Mouse (Mus musculus): Measurements from ENCODE around the gene Isyna1. TPM values are rescaled to one million over a fixed set of nuclear protein-coding genes. Genes with fewer than 3 reads are reported as not detected.

The Isyna1 gene
- polyA plus RNA-seq, 1 experiment from 2014 or later: 175 TPM

GRCm38 (mm10) chr8:70618888-70619334 lies 24.7 kb downstream of the Isyna1 start:
- peaks cover 8% of the 10 kb centered on the region; the same call in 1 of the 2 replicates for H3K27me3 ChIP-seq (replicated peaks)
- H3K9me3 ChIP-seq: no peaks in the 10 kb centered on the region
- H3K36me3 ChIP-seq (replicated peaks): no peaks in the 10 kb centered on the region
- no peak overlapping the region for H3K27ac ChIP-seq
- no peak for ATAC-seq (replicated peaks)
- no peak overlapping the region for H3K9ac ChIP-seq
- 23% methylated on average over 9 of the region's 9 CpGs for WGBS
- no peaks in the 10 kb centered on the region for H3K4me1 ChIP-seq
- H3K4me3 ChIP-seq: no peak overlapping the region
- H3K4me2 ChIP-seq: no peak overlapping the region

- no peaks in the 10 kb centered on the region for H3K9me3 ChIP-seq
- H3K4me2 ChIP-seq: no peak overlapping the region
- peaks cover 8% of the 10 kb centered on the region; the same call in 1 of the 2 replicates for H3K27me3 ChIP-seq (replicated peaks)
- no peaks in the 10 kb centered on the region for H3K4me1 ChIP-seq
- WGBS: 60% methylated on average over 3 of the region's 3 CpGs
- no peak for ATAC-seq (replicated peaks)
- H3K36me3 ChIP-seq (replicated peaks): no peaks in the 10 kb centered on the region
- H3K27ac ChIP-seq: no peak overlapping the region
- no peak overlapping the region for H3K9ac ChIP-seq
- no peak overlapping the region for H3K4me3 ChIP-seq
These were observed 28.0 kb downstream of the Isyna1 start for GRCm38 (mm10) chr8:70622220-70622619.

GRCm38 (mm10) chr8:70625104-70625503 lies 30.9 kb downstream of the Isyna1 start:
- WGBS: 28% methylated on average over 5 of the region's 5 CpGs
- peaks cover 10% of the 10 kb centered on the region for H3K4me1 ChIP-seq
- H3K4me3 ChIP-seq: no peak overlapping the region
- H3K9ac ChIP-seq: no peak overlapping the region
- peaks cover 8% of the 10 kb centered on the region; the same call in 1 of the 2 replicates for H3K27me3 ChIP-seq (replicated peaks)
- no peak for ATAC-seq (replicated peaks)
- H3K36me3 ChIP-seq (replicated peaks): no peaks in the 10 kb centered on the region
- H3K27ac ChIP-seq: no peak overlapping the region
- no peaks in the 10 kb centered on the region for H3K9me3 ChIP-seq
- no peak overlapping the region for H3K4me2 ChIP-seq

- Histone ChIP-seq H3K27me3 (replicated peaks) (peaks cover 2% of the 10 kb centered on the region; the same call in 1 of the 2 replicates), H3K9me3 (no peaks in the 10 kb centered on the region), H3K27ac (no peak overlapping the region), H3K4me2 (no peak overlapping the region), H3K36me3 (replicated peaks) (no peaks in the 10 kb centered on the region), H3K4me1 (peaks cover 19% of the 10 kb centered on the region), H3K4me3 (no peak overlapping the region), H3K9ac (no peak overlapping the region)
- WGBS: 86% methylated on average over 5 of the region's 5 CpGs
- no peak for ATAC-seq (replicated peaks)
These were observed 32.9 kb downstream of the Isyna1 start for GRCm38 (mm10) chr8:70627041-70627440.

GRCm38 (mm10) chr8:70628986-70629490 lies 34.9 kb downstream of the Isyna1 start:
- Histone ChIP-seq H3K9me3 (no peaks in the 10 kb centered on the region), H3K4me2 (peak overlapping the region; percentile 71), H3K27ac (peak overlapping the region; percentile 73), H3K9ac (peak overlapping the region; percentile 43), H3K4me1 (peaks cover 19% of the 10 kb centered on the region), H3K4me3 (peak overlapping the region; percentile 47), H3K36me3 (replicated peaks) (no peaks in the 10 kb centered on the region), H3K27me3 (replicated peaks) (no peaks in the 10 kb centered on the region; the same call in 1 of the 2 replicates)
- peak; percentile 9 for ATAC-seq (replicated peaks)
- 61% methylated on average over 7 of the region's 7 CpGs for WGBS

- WGBS: under 1% methylated on average over 60 of the region's 60 CpGs
- H3K36me3 ChIP-seq (replicated peaks): no peaks in the 10 kb centered on the region
- peaks cover 19% of the 10 kb centered on the region for H3K4me1 ChIP-seq
- peak overlapping the region; percentile 47 for H3K4me3 ChIP-seq
- H3K9me3 ChIP-seq: no peaks in the 10 kb centered on the region
- H3K27me3 ChIP-seq (replicated peaks): no peaks in the 10 kb centered on the region; the same call in 1 of the 2 replicates
- H3K4me2 ChIP-seq: peak overlapping the region; percentile 71
- ATAC-seq (replicated peaks): peak; percentile 94
- peak overlapping the region; percentile 43 for H3K9ac ChIP-seq
- peak overlapping the region; percentile 73 for H3K27ac ChIP-seq
These were observed 35.7 kb downstream of the Isyna1 start for GRCm38 (mm10) chr8:70629574-70630531.

- H3K4me1 ChIP-seq: peaks cover 19% of the 10 kb centered on the region
- no peaks in the 10 kb centered on the region for H3K9me3 ChIP-seq
- no peaks in the 10 kb centered on the region for H3K36me3 ChIP-seq (replicated peaks)
- 0 out of 2 replicates have a peak overlapping the region, but pooled peaks have one; percentile 73 for H3K27ac ChIP-seq
- no peaks in the 10 kb centered on the region; the same call in 1 of the 2 replicates for H3K27me3 ChIP-seq (replicated peaks)
- peak overlapping the region; percentile 47; the same call in 1 of the 2 replicates for H3K4me3 ChIP-seq
- no peak overlapping the region for H3K9ac ChIP-seq
- 12% methylated on average over 22 of the region's 22 CpGs for WGBS
- ATAC-seq (replicated peaks): peak; percentile 20; the same call in 1 of the 2 replicates
- peak overlapping the region; percentile 71; the same call in 1 of the 2 replicates for H3K4me2 ChIP-seq
These were observed 36.6 kb downstream of the Isyna1 start for GRCm38 (mm10) chr8:70630532-70631381.

- Histone ChIP-seq H3K9ac (no peak overlapping the region), H3K9me3 (no peaks in the 10 kb centered on the region), H3K4me1 (peaks cover 19% of the 10 kb centered on the region), H3K27ac (no peak overlapping the region), H3K4me2 (no peak overlapping the region), H3K36me3 (replicated peaks) (no peaks in the 10 kb centered on the region), H3K4me3 (no peak overlapping the region), H3K27me3 (replicated peaks) (no peaks in the 10 kb centered on the region; the same call in 1 of the 2 replicates)
- WGBS: 13% methylated on average over 24 of the region's 24 CpGs
- no peak for ATAC-seq (replicated peaks)
These were observed 37.3 kb downstream of the Isyna1 start for GRCm38 (mm10) chr8:70631436-70631835.

- Histone ChIP-seq H3K4me3 (no peak within 1 kb of the TSS), H3K4me2 (no peak within 1 kb of the TSS), H3K9me3 (no peaks in the 10 kb centered on the region), H3K9ac (no peak within 1 kb of the TSS), H3K27ac (no peak within 1 kb of the TSS), H3K36me3 (replicated peaks) (no peaks in the 10 kb centered on the region), H3K4me1 (peaks cover 24% of the 10 kb centered on the region), H3K27me3 (replicated peaks) (no peaks in the 10 kb centered on the region; the same call in 1 of the 2 replicates)
- ATAC-seq (replicated peaks): no peak
- WGBS: 86% methylated on average over 6 of the region's 6 CpGs
These were observed 38.2 kb downstream of the Isyna1 start, which contains the start of gene Gdf15 for GRCm38 (mm10) chr8:70632346-70632892. Gene Gdf15 (minus strand): TSS chr8:70632456.

- Histone ChIP-seq H3K4me1 (peaks cover 23% of the 10 kb centered on the region), H3K27ac (no peak overlapping the region), H3K9ac (no peak overlapping the region), H3K4me2 (no peak overlapping the region), H3K27me3 (replicated peaks) (no peaks in the 10 kb centered on the region; the same call in 1 of the 2 replicates), H3K9me3 (no peaks in the 10 kb centered on the region), H3K4me3 (no peak overlapping the region), H3K36me3 (replicated peaks) (no peaks in the 10 kb centered on the region)
- no peak for ATAC-seq (replicated peaks)
- 62% methylated on average over 6 of the region's 6 CpGs for WGBS
These were observed 39.9 kb downstream of the Isyna1 start for GRCm38 (mm10) chr8:70634066-70634465.

- WGBS: 65% methylated on average over 6 of the region's 6 CpGs
- Histone ChIP-seq H3K4me1 (peaks cover 9% of the 10 kb centered on the region; the same call in 1 of the 2 replicates), H3K9me3 (no peaks in the 10 kb centered on the region), H3K9ac (no peak overlapping the region), H3K36me3 (replicated peaks) (no peaks in the 10 kb centered on the region), H3K4me3 (no peak overlapping the region), H3K27me3 (replicated peaks) (no peaks in the 10 kb centered on the region; the same call in 1 of the 2 replicates), H3K27ac (no peak overlapping the region), H3K4me2 (no peak overlapping the region)
- ATAC-seq (replicated peaks): no peak
These were observed 41.4 kb downstream of the Isyna1 start for GRCm38 (mm10) chr8:70635527-70635926.
